In genomic region chr12:104288336-104288735, GRCm38 (mm10) we compare ENCODE assay signal across 28 mouse cellular contexts. TPM values are rescaled to one million over a fixed set of nuclear protein-coding genes. Genes with fewer than 3 reads are reported as not detected.
A peak's percentile ranks its signal among the peaks of the same experiment; 100 is the strongest.
DNase-seq lines count a peak whose midpoint lies in the region; ATAC-seq and TF ChIP-seq lines count a peak whose summit lies in the region.
"Had no signal": no experiment of that assay in that cellular context is flagged by ENCODE, and none has a peak within 500 bp of the region (broad histone marks: within the 10 kb centered on the region; RNA-seq: fewer than 3 reads in every experiment).

No protein-coding gene starts in this region.

- H3K4me1 ChIP-seq in liver, adult 2 months (ENCODE audit: control insufficient read depth, insufficient read depth, low read length): peaks cover 6% of the 10 kb centered on the region; the same call in 1 of the 2 replicates
- no peaks in the 10 kb centered on the region for H3K4me1 ChIP-seq in liver, embryonic 12.5 days
- no peaks in the 10 kb centered on the region for H3K4me1 ChIP-seq in liver, embryonic 16.5 days (ENCODE audit: control insufficient read depth, low read depth, low read length)
- no peaks in the 10 kb centered on the region for H3K4me1 ChIP-seq in liver, postnatal 0 days (ENCODE audit: insufficient read depth)

- peak overlapping the region; percentile 60 for H3K27ac ChIP-seq in liver, adult 2 months (replicated peaks; ENCODE audit: insufficient read depth, low read depth, low read length)
- H3K27ac ChIP-seq in liver, embryonic 12.5 days: no peak overlapping the region
- H3K27ac ChIP-seq in liver, embryonic 16.5 days (ENCODE audit: low read length): no peak overlapping the region
- H3K27ac ChIP-seq in liver, postnatal 0 days (ENCODE audit: low read depth): no peak overlapping the region

- no peak for ATAC-seq in liver, embryonic 12.5 days
- ATAC-seq in liver, embryonic 16.5 days (ENCODE audit: low read depth): peak; percentile 59; the same call in 1 of the 2 replicates
- no peak for ATAC-seq in liver, postnatal 0 days
- peak; percentile 46 for ATAC-seq in granulocyte monocyte progenitor cell, adult 5-6 weeks (replicated peaks; ENCODE audit: poor library complexity, severe bottlenecking)
- 0 out of 2 replicates have a peak, but pooled peaks have one; percentile 17 for ATAC-seq in megakaryocyte progenitor cell, adult 5-6 weeks (replicated peaks; ENCODE audit: poor library complexity)
- ATAC-seq: activated CD4-positive, CD25-positive, alpha-beta regulatory T cell, adult 4 months; CD4-positive, CD25-positive, alpha-beta regulatory T cell, adult 4 months; Patski had no signal

- H3K9ac ChIP-seq in liver, adult 2 months (ENCODE audit: low read depth, low read length): no peak overlapping the region
- H3K9ac ChIP-seq in liver, embryonic 12.5 days: no peak overlapping the region
- no peak overlapping the region for H3K9ac ChIP-seq in liver, embryonic 16.5 days (ENCODE audit: low read depth, low read length)
- H3K9ac ChIP-seq in liver, postnatal 0 days (replicated peaks): no peak overlapping the region

- H3K36me3 ChIP-seq in liver, adult 2 months (ENCODE audit: control insufficient read depth, insufficient read depth, low read length): no peaks in the 10 kb centered on the region
- no peaks in the 10 kb centered on the region for H3K36me3 ChIP-seq in liver, embryonic 12.5 days
- H3K36me3 ChIP-seq in liver, embryonic 16.5 days (ENCODE audit: control insufficient read depth, insufficient read depth): no peaks in the 10 kb centered on the region
- H3K36me3 ChIP-seq in liver, postnatal 0 days (replicated peaks; ENCODE audit: insufficient read depth, low read length): no peaks in the 10 kb centered on the region
- H3K36me3 ChIP-seq: G1E had no signal

- no peak for TF ChIP-seq EP300 in liver, postnatal 0 days (IDR thresholded peaks at IDR 0.05; ENCODE audit: low read depth)

- H3K4me3 ChIP-seq in liver, adult 2 months (ENCODE audit: insufficient read depth, low read depth, low read length): no peak overlapping the region
- H3K4me3 ChIP-seq in liver, embryonic 12.5 days: no peak overlapping the region
- no peak overlapping the region for H3K4me3 ChIP-seq in liver, embryonic 16.5 days (ENCODE audit: low read depth, low read length)
- no peak overlapping the region for H3K4me3 ChIP-seq in liver, postnatal 0 days (ENCODE audit: low read depth, low read length)

- no peak overlapping the region for H3K4me2 ChIP-seq in liver, embryonic 12.5 days
- no peak overlapping the region for H3K4me2 ChIP-seq in liver, embryonic 16.5 days (ENCODE audit: low read depth, low read length)
- H3K4me2 ChIP-seq in liver, postnatal 0 days (ENCODE audit: low read depth, low read length): no peak overlapping the region

- H3K79me2 ChIP-seq in liver, adult 2 months (ENCODE audit: control insufficient read depth, insufficient read depth, low read length): no peaks in the 10 kb centered on the region

- no peak for TF ChIP-seq POLR2A in liver, adult 2 months (IDR thresholded peaks at IDR 0.05; ENCODE audit: extremely low read depth, insufficient read depth, low read length)

- peak; percentile 62 for DNase-seq in liver, adult 2 months (ENCODE audit: extremely low read depth, low read depth, low spot score)
- DNase-seq in liver, postnatal 0 days: no peak
- DNase-seq in layer of hippocampus, adult 8-10 months (ENCODE audit: low spot score in 2 of 2): no peak
- DNase-seq in adrenal gland, postnatal 14 days: no peak
- DNase-seq: adrenal gland, adult 2 months; adrenal gland, adult 8-10 months; adrenal gland, postnatal 10 days; adrenal gland, postnatal 25 days; adrenal gland, postnatal 36 days; B cell, adult 2 months; cerebellum, adult 11 months; cerebellum, adult 11-12 months; cerebellum, adult 18-20 months had no signal

- H3K9me3 ChIP-seq in liver, embryonic 12.5 days (replicated peaks): no peaks in the 10 kb centered on the region
- no peaks in the 10 kb centered on the region for H3K9me3 ChIP-seq in liver, embryonic 16.5 days (replicated peaks; ENCODE audit: control insufficient read depth, low read length)
- no peaks in the 10 kb centered on the region for H3K9me3 ChIP-seq in liver, postnatal 0 days (ENCODE audit: low read length)

- no peak for TF ChIP-seq CTCF in liver, adult 2 months (IDR thresholded peaks at IDR 0.05; ENCODE audit: low read depth, low read length)
- no peak for TF ChIP-seq CTCF in liver, postnatal 0 days (IDR thresholded peaks at IDR 0.05; ENCODE audit: low read depth)

- H3K27me3 ChIP-seq in liver, adult 2 months (ENCODE audit: control insufficient read depth, insufficient read depth, low read length): no peaks in the 10 kb centered on the region
- H3K27me3 ChIP-seq in liver, embryonic 12.5 days (replicated peaks): no peaks in the 10 kb centered on the region
- no peaks in the 10 kb centered on the region for H3K27me3 ChIP-seq in liver, embryonic 16.5 days (ENCODE audit: control insufficient read depth, insufficient read depth, low read depth, low read length)
- H3K27me3 ChIP-seq in liver, postnatal 0 days (ENCODE audit: insufficient read depth, low read length): no peaks in the 10 kb centered on the region
- H3K27me3 ChIP-seq: CH12.LX, Patski had no signal

RNA-seq across cellular contexts. Expression of gene Serpina3i, which starts 25.4 kb away (rescaled TPM):
- 0.20 and 0.46 TPM in 2 replicates for total RNA-seq in liver, adult 2 months (2014; rRNA removed)
- 0.04 TPM in 1 of 2 replicates, not detected in the other for polyA plus RNA-seq in liver, adult 2 months (2012; rRNA removed)
- polyA plus RNA-seq in liver, embryonic 12.5 days (2016; fragmentation: Nextera tagmentation; extraction: Ambion mirVana): 0.10 and 0.15 TPM in 2 replicates
- 0.16 and 0.35 TPM in 2 replicates for polyA plus RNA-seq in liver, embryonic 16.5 days (2015; fragmentation: Nextera tagmentation; extraction: Ambion mirVana)
- 0.44 and 0.95 TPM in 2 replicates for polyA plus RNA-seq in liver, postnatal 0 days (2015; fragmentation: Nextera tagmentation; extraction: Ambion mirVana)
- total RNA-seq in granulocyte monocyte progenitor cell, adult 5-6 weeks (2014; fragmentation: Nextera tagmentation): not detected in 2 replicates
- not detected in 2 replicates for total RNA-seq in granulocyte monocyte progenitor cell, adult 5-6 weeks (2017)
- total RNA-seq in megakaryocyte progenitor cell, adult 5-6 weeks (2015): not detected in 2 replicates
- not detected in 2 replicates for total RNA-seq in megakaryocyte progenitor cell, adult 5-6 weeks (2017)
- total RNA-seq in layer of hippocampus, adult 8-10 months (2022): 1 to 10 TPM; 1.2 to 2.3 (median 1.7) TPM
- total RNA-seq in adrenal gland, postnatal 14 days (2021): 0.78 and 1.7 TPM in 2 replicates
- total RNA-seq: adrenal gland, adult 18-20 months; adrenal gland, postnatal 25 days; CH12.LX; MEL had no signal
- polyA plus RNA-seq: activated CD4-positive, CD25-positive, alpha-beta regulatory T cell, adult 4 months; C2C12; CD4-positive, CD25-positive, alpha-beta regulatory T cell, adult 4 months; G1E had no signal

RNA-seq across cellular contexts. Expression of gene Serpina3j, which starts 26.0 kb away (rescaled TPM):
- total RNA-seq in liver, adult 2 months (2014; rRNA removed): not detected in 2 replicates
- polyA plus RNA-seq in liver, adult 2 months (2012; rRNA removed): not detected in 2 replicates
- not detected in 2 replicates for polyA plus RNA-seq in liver, embryonic 12.5 days (2016; fragmentation: Nextera tagmentation; extraction: Ambion mirVana)
- not detected in 2 replicates for polyA plus RNA-seq in liver, embryonic 16.5 days (2015; fragmentation: Nextera tagmentation; extraction: Ambion mirVana)
- polyA plus RNA-seq in liver, postnatal 0 days (2015; fragmentation: Nextera tagmentation; extraction: Ambion mirVana): not detected in 2 replicates
- total RNA-seq in granulocyte monocyte progenitor cell, adult 5-6 weeks (2014; fragmentation: Nextera tagmentation): not detected in 2 replicates
- total RNA-seq in granulocyte monocyte progenitor cell, adult 5-6 weeks (2017): not detected in 2 replicates
- total RNA-seq in megakaryocyte progenitor cell, adult 5-6 weeks (2015): not detected in 2 replicates
- total RNA-seq in megakaryocyte progenitor cell, adult 5-6 weeks (2017): not detected in 2 replicates
- total RNA-seq in layer of hippocampus, adult 8-10 months (2022): not detected
- not detected in 2 replicates for total RNA-seq in adrenal gland, postnatal 14 days (2021)
- total RNA-seq: adrenal gland, postnatal 10 days; adrenal gland, postnatal 25 days; adrenal gland, postnatal 36 days; adrenal gland, postnatal 4 days; CH12.LX; ES-E14; MEL had no signal
- polyA plus RNA-seq: activated CD4-positive, CD25-positive, alpha-beta regulatory T cell, adult 4 months; adrenal gland, adult 2 months; brain, embryonic 14.5 days; C2C12; CD4-positive, CD25-positive, alpha-beta regulatory T cell, adult 4 months; G1E; Patski had no signal

RNA-seq across cellular contexts. Expression of gene Serpina3k, which starts 50.0 kb away (rescaled TPM):
- 10,536 and 14,457 TPM in 2 replicates for total RNA-seq in liver, adult 2 months (2014; rRNA removed)
- polyA plus RNA-seq in liver, adult 2 months (2012; rRNA removed): 2,986 and 3,416 TPM in 2 replicates
- not detected in 2 replicates for polyA plus RNA-seq in liver, embryonic 12.5 days (2016; fragmentation: Nextera tagmentation; extraction: Ambion mirVana)
- not detected in 2 replicates for polyA plus RNA-seq in liver, embryonic 16.5 days (2015; fragmentation: Nextera tagmentation; extraction: Ambion mirVana)
- 407 and 479 TPM in 2 replicates for polyA plus RNA-seq in liver, postnatal 0 days (2015; fragmentation: Nextera tagmentation; extraction: Ambion mirVana)
- not detected in 2 replicates for total RNA-seq in granulocyte monocyte progenitor cell, adult 5-6 weeks (2014; fragmentation: Nextera tagmentation)
- not detected in 2 replicates for total RNA-seq in granulocyte monocyte progenitor cell, adult 5-6 weeks (2017)
- total RNA-seq in megakaryocyte progenitor cell, adult 5-6 weeks (2015): not detected in 2 replicates
- total RNA-seq in megakaryocyte progenitor cell, adult 5-6 weeks (2017): not detected in 2 replicates
- total RNA-seq in layer of hippocampus, adult 8-10 months (2022): not detected
- total RNA-seq in adrenal gland, postnatal 14 days (2021): 22.0 and 379 TPM in 2 replicates
- total RNA-seq: CH12.LX, G1E, MEL had no signal
- polyA plus RNA-seq: activated CD4-positive, CD25-positive, alpha-beta regulatory T cell, adult 4 months; brain, embryonic 14.5 days; C2C12; CD4-positive, CD25-positive, alpha-beta regulatory T cell, adult 4 months; G1E; Patski had no signal

RNA-seq across cellular contexts. Expression of gene Serpina3m, which starts 50.0 kb away (rescaled TPM):
- 623 and 783 TPM in 2 replicates for total RNA-seq in liver, adult 2 months (2014; rRNA removed)
- polyA plus RNA-seq in liver, adult 2 months (2012; rRNA removed): 260 and 302 TPM in 2 replicates
- 0.10 TPM in 1 of 2 replicates, not detected in the other for polyA plus RNA-seq in liver, embryonic 12.5 days (2016; fragmentation: Nextera tagmentation; extraction: Ambion mirVana)
- polyA plus RNA-seq in liver, embryonic 16.5 days (2015; fragmentation: Nextera tagmentation; extraction: Ambion mirVana): 0.11 and 0.14 TPM in 2 replicates
- polyA plus RNA-seq in liver, postnatal 0 days (2015; fragmentation: Nextera tagmentation; extraction: Ambion mirVana): 325 and 370 TPM in 2 replicates
- not detected in 2 replicates for total RNA-seq in granulocyte monocyte progenitor cell, adult 5-6 weeks (2014; fragmentation: Nextera tagmentation)
- not detected in 2 replicates for total RNA-seq in granulocyte monocyte progenitor cell, adult 5-6 weeks (2017)
- not detected in 2 replicates for total RNA-seq in megakaryocyte progenitor cell, adult 5-6 weeks (2015)
- not detected in 2 replicates for total RNA-seq in megakaryocyte progenitor cell, adult 5-6 weeks (2017)
- total RNA-seq in layer of hippocampus, adult 8-10 months (2022): 1 to 10 TPM in 1 of 4 experiments, under 1 TPM in 2, not detected in 1; 0.83 to 1.3 (median 0.97) TPM
- 4.9 and 70.0 TPM in 2 replicates for total RNA-seq in adrenal gland, postnatal 14 days (2021)
- total RNA-seq: CH12.LX, G1E, MEL had no signal
- polyA plus RNA-seq: activated CD4-positive, CD25-positive, alpha-beta regulatory T cell, adult 4 months; brain, embryonic 14.5 days; C2C12; CD4-positive, CD25-positive, alpha-beta regulatory T cell, adult 4 months; G1E had no signal

RNA-seq across cellular contexts. Expression of gene Serpina3g, which starts 52.3 kb away (rescaled TPM):
- 19.1 and 20.7 TPM in 2 replicates for total RNA-seq in liver, adult 2 months (2014; rRNA removed)
- 3.8 and 9.7 TPM in 2 replicates for polyA plus RNA-seq in liver, adult 2 months (2012; rRNA removed)
- 1.3 and 1.9 TPM in 2 replicates for polyA plus RNA-seq in liver, embryonic 12.5 days (2016; fragmentation: Nextera tagmentation; extraction: Ambion mirVana)
- polyA plus RNA-seq in liver, embryonic 16.5 days (2015; fragmentation: Nextera tagmentation; extraction: Ambion mirVana): 1.9 and 2.7 TPM in 2 replicates
- 18.2 and 21.9 TPM in 2 replicates for polyA plus RNA-seq in liver, postnatal 0 days (2015; fragmentation: Nextera tagmentation; extraction: Ambion mirVana)
- 30.4 and 34.2 TPM in 2 replicates for total RNA-seq in granulocyte monocyte progenitor cell, adult 5-6 weeks (2014; fragmentation: Nextera tagmentation)
- total RNA-seq in granulocyte monocyte progenitor cell, adult 5-6 weeks (2017): 26.5 and 29.7 TPM in 2 replicates
- total RNA-seq in megakaryocyte progenitor cell, adult 5-6 weeks (2015): 14.9 and 26.9 TPM in 2 replicates
- 17.9 and 22.6 TPM in 2 replicates for total RNA-seq in megakaryocyte progenitor cell, adult 5-6 weeks (2017)
- total RNA-seq in layer of hippocampus, adult 8-10 months (2022): 1 to 10 TPM; 1.9 to 3.1 (median 2.4) TPM
- total RNA-seq in adrenal gland, postnatal 14 days (2021): 5.2 and 20.1 TPM in 2 replicates
- polyA plus RNA-seq: G1E had no signal

Comparison
In these comparisons a context has a peak if more than half of its experiments do, and no peak if none do; other contexts are left out.
1. ATAC-seq: peak in liver, embryonic 16.5 days (single experiment), granulocyte monocyte progenitor cell, adult 5-6 weeks (single experiment) and megakaryocyte progenitor cell, adult 5-6 weeks (single experiment); none in liver, embryonic 12.5 days (single experiment) and liver, postnatal 0 days (single experiment).
2. RNA of gene Serpina3k, which starts 50.0 kb away (total RNA-seq): 10,536 to 14,457 TPM in liver, adult 2 months and 22.0 to 379 TPM in adrenal gland, postnatal 14 days; not detected in granulocyte monocyte progenitor cell, adult 5-6 weeks, not detected in megakaryocyte progenitor cell, adult 5-6 weeks and not detected in layer of hippocampus, adult 8-10 months; every median in the first group is over 10 times any median in the second.